Mouse (Mus musculus): ENCODE data around the gene Tifa. TPM values are rescaled to one million over a fixed set of nuclear protein-coding genes. Genes with fewer than 3 reads are reported as not detected.

Gene Tifa
- polyA plus RNA-seq (2015; fragmentation: Nextera tagmentation; extraction: Ambion mirVana) = 2.1 and 2.6 TPM in 2 replicates

GRCm38 (mm10) chr3:127789500-127790191 lies at the start of gene Tifa:
Gene Tifa (plus strand): TSS chr3:127789805.

GRCm38 (mm10) chr3:127780021-127780644 lies 9.5 kb upstream of the Tifa start, which contains the start of gene Alpk1:
Gene Alpk1 (minus strand): TSS chr3:127780527.

GRCm38 (mm10) chr3:127837154-127837865 lies 47.7 kb downstream of the Tifa start, which contains the start of gene Ap1ar:
Gene Ap1ar (minus strand): TSS chr3:127837523.

Other genes starting within 250 kb of the Tifa start
- 27.8 and 30.6 TPM in 2 replicates for gene Larp7, start 236.5 kb upstream of the Tifa start, polyA plus RNA-seq (2015; fragmentation: Nextera tagmentation; extraction: Ambion mirVana)
- 1.6 and 1.7 TPM in 2 replicates for gene Zgrf1, start 236.3 kb upstream of the Tifa start, polyA plus RNA-seq (2015; fragmentation: Nextera tagmentation; extraction: Ambion mirVana)
- gene Neurog2, start 156.7 kb upstream of the Tifa start, polyA plus RNA-seq (2015; fragmentation: Nextera tagmentation; extraction: Ambion mirVana) = not detected in 2 replicates
- 0.34 and 0.42 TPM in 2 replicates for gene Alpk1, start 9.3 kb upstream of the Tifa start, polyA plus RNA-seq (2015; fragmentation: Nextera tagmentation; extraction: Ambion mirVana)
- gene Ap1ar, start 47.7 kb downstream of the Tifa start, polyA plus RNA-seq (2015; fragmentation: Nextera tagmentation; extraction: Ambion mirVana) = 19.3 and 20.4 TPM in 2 replicates
- gene Fam241a, start 106.5 kb downstream of the Tifa start, polyA plus RNA-seq (2015; fragmentation: Nextera tagmentation; extraction: Ambion mirVana) = 10.2 and 15.9 TPM in 2 replicates